Mouse (Mus musculus): ENCODE measurements around the gene U90926. TPM values are rescaled to one million over a fixed set of nuclear protein-coding genes. Genes with fewer than 3 reads are reported as not detected.

The U90926 gene
- polyA plus RNA-seq, 1 experiment, result not detected

DNA sequence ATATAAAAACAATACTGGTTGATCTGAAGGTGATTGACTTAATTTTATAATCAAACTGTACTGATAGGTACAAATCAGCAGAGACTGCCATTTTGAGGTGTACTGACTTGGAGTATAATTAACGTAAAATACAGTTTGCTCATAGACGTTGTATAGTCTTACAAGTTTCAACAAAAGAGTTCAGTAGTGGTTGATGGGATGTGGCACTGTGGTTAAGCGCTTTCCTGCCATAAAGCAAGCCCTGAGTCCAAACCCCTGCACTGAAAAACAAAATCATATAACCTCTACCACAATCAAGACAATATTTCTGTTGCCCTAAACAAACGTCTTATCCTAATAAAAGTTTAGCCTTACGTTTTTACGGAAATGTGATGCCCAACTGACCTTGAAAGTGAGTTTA is 49.2 kb downstream of the U90926 start:
- WGBS, result 79% methylated on average over 6 of the region's 6 CpGs
- H3K36me3 ChIP-seq (ENCODE audit: control insufficient read depth, insufficient read depth, low read length), result peaks cover 48% of the 10 kb centered on the region
- no peak overlapping the region for H3K27ac ChIP-seq (ENCODE audit: insufficient read depth, low read depth, low read length)
- no peak overlapping the region for H3K4me3 ChIP-seq (ENCODE audit: low read depth, low read length)
- no peaks in the 10 kb centered on the region for H3K27me3 ChIP-seq (ENCODE audit: control insufficient read depth, insufficient read depth, low read length)
- no peaks in the 10 kb centered on the region for H3K4me1 ChIP-seq (ENCODE audit: control insufficient read depth, insufficient read depth, insufficient read length, low read length)
- no peak for TF ChIP-seq CTCF (IDR thresholded peaks at IDR 0.05; ENCODE audit: extremely low read depth, insufficient read length, insufficient replicate concordance, low read depth, low read length)
- no peak for TF ChIP-seq POLR2A (IDR thresholded peaks at IDR 0.05; ENCODE audit: low read depth, low read length)

Other genes starting within 250 kb of the U90926 start
- gene Odaph, start 227.9 kb downstream of the U90926 start, polyA plus RNA-seq (2012; rRNA removed), result not detected in 2 replicates
- gene Cdkl2, start 171.5 kb downstream of the U90926 start, polyA plus RNA-seq (2012; rRNA removed), result 0.15 and 0.41 TPM in 2 replicates
- 3.1 and 6.9 TPM in 2 replicates for gene G3bp2, start 131.7 kb downstream of the U90926 start, polyA plus RNA-seq (2012; rRNA removed)
- 15.7 and 25.1 TPM in 2 replicates for gene Uso1, start 77.5 kb downstream of the U90926 start, polyA plus RNA-seq (2012; rRNA removed)
- 0.36 and 1.4 TPM in 2 replicates for gene Ppef2, start 40.9 kb upstream of the U90926 start, polyA plus RNA-seq (2012; rRNA removed)
- 28.9 and 59.9 TPM in 2 replicates for gene Naaa, start 62.8 kb upstream of the U90926 start, polyA plus RNA-seq (2012; rRNA removed)
- 2.4 and 4.2 TPM in 2 replicates for gene Sdad1, start 95.1 kb upstream of the U90926 start, polyA plus RNA-seq (2012; rRNA removed)
- 1.8 and 7.9 TPM in 2 replicates for gene Cxcl9, start 112.7 kb upstream of the U90926 start, polyA plus RNA-seq (2012; rRNA removed)
- 1.1 and 1.9 TPM in 2 replicates for gene Art3, start 116.4 kb upstream of the U90926 start, polyA plus RNA-seq (2012; rRNA removed)
- 5.0 and 9.6 TPM in 2 replicates for gene Cxcl10, start 133.5 kb upstream of the U90926 start, polyA plus RNA-seq (2012; rRNA removed)
- gene Nup54, start 219.8 kb upstream of the U90926 start, polyA plus RNA-seq (2012; rRNA removed), result 6.7 and 6.9 TPM in 2 replicates

Data from small intestine, adult 2 months (tissue).